Mouse (Mus musculus) cerebellum, adult 2 months (tissue): ENCODE measurements around the gene Acss3. TPM values are rescaled to one million over a fixed set of nuclear protein-coding genes. Genes with fewer than 3 reads are reported as not detected.
A peak's percentile ranks its signal among the peaks of the same experiment; 100 is the strongest.

Experiments used
- DNase-seq, 2 experiments: peaks; one replicate each; pipeline ENCODE4 v3.0.0; 2021
- H3K27ac ChIP-seq: fragments of 200-500 bp; 2 replicates; pipeline ENCODE4 v1.5.1; 2012; ENCODE audit warnings: low read length, control low read depth, inconsistent platforms; ENCODE audit not compliant: insufficient read depth
- H3K27me3 ChIP-seq: fragments of 200-500 bp; 2 replicates; pipeline ENCODE4 v1.6.1; 2012; ENCODE audit warnings: inconsistent platforms, mild to moderate bottlenecking, low read length, moderate library complexity; ENCODE audit not compliant: control insufficient read depth, insufficient read depth
- H3K4me1 ChIP-seq: fragments of 200-500 bp; 2 replicates; pipeline ENCODE4 v1.6.1; 2011; ENCODE audit warnings: low read length; ENCODE audit not compliant: control insufficient read depth, insufficient read depth
- H3K4me3 ChIP-seq: fragments of 200-500 bp; replicated peaks from 2 replicates; pipeline ENCODE3; 2011; ENCODE audit warnings: mild to moderate bottlenecking, low read depth, low read length, control low read depth; ENCODE audit not compliant: insufficient read depth
- CTCF ChIP-seq: fragments of 200-500 bp; IDR thresholded peaks from 2 replicates; pipeline ENCODE4 v1.5.1; 2011; ENCODE audit warnings: low read depth, mild to moderate bottlenecking, control low read depth, low read length, moderate library complexity, borderline replicate concordance; ENCODE audit not compliant: insufficient read depth
- POLR2A ChIP-seq: fragments of 200-500 bp; IDR thresholded peaks from 2 replicates; pipeline ENCODE4 v1.6.1; 2011; ENCODE audit warnings: low read length, control low read depth, borderline replicate concordance; ENCODE audit not compliant: insufficient read depth
- WGBS: fragments of 180-500 bp; shearing (Covaris S2); methylation state at CpG from one replicate; pipeline ENCODE4 v1.1.7; 2018; 5-methylcytosine and 5-hydroxymethylcytosine counted together
- polyA plus RNA-seq: library from polyadenylated mRNA; depleted of rRNA; stranded (reverse); fragments of >200 nt; gene quantifications from 2 replicates; pipeline ENCODE4 v1.2.3, GENCODE M21; 2012

Acss3 gene
- polyA plus RNA-seq, 1 experiment: 1.1 TPM

- Histone ChIP-seq H3K27me3 (no peaks in the 10 kb centered on the region), H3K4me3 (no peak overlapping the region), H3K27ac (no peak overlapping the region), H3K4me1 (no peaks in the 10 kb centered on the region; the same call in 1 of the 2 replicates)
- no peak for DNase-seq
- TF ChIP-seq POLR2A: no peak
- TF ChIP-seq CTCF: no peak
- WGBS: 96% methylated on average over 9 of the region's 9 CpGs
Observed at GRCm38 (mm10) chr10:107121301-107121700, 2.2 kb downstream of the Acss3 start.

- DNase-seq: no peak
- Histone ChIP-seq H3K27me3 (no peaks in the 10 kb centered on the region), H3K4me3 (no peak overlapping the region), H3K27ac (no peak overlapping the region), H3K4me1 (no peaks in the 10 kb centered on the region; the same call in 1 of the 2 replicates)
- WGBS: 96% methylated on average over 2 of the region's 2 CpGs
- no peak for TF ChIP-seq CTCF
- no peak for TF ChIP-seq POLR2A
Observed at GRCm38 (mm10) chr10:107119135-107119534, 4.3 kb downstream of the Acss3 start.

DNA sequence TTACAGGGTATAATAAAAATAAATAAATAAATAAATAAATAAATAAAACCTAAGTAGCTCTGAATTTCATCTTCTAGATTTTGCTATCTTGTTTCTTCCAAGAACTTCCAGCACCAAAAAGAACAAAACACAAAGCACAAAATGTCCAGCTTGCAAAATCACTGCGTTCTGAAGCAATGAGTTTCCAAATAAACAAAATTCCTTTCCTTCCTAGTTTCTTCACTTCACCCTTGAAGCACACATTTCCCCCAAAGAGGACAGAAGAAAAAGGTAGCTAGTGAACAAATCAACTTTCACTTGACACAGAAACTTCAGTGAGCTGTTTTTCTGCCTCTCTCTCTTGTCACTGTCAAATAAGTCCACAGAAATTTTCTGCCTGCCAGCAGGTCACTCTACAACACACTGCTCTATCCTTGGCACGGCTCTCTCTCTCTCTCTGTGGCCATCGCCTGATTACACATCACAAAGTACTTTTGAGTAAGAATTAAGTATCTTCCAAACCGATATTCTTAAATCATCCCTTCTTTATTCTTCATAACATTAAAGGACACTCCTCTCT, 6.7 kb downstream of the Acss3 start:
- Histone ChIP-seq H3K27me3 (no peaks in the 10 kb centered on the region), H3K4me3 (no peak overlapping the region), H3K4me1 (no peaks in the 10 kb centered on the region), H3K27ac (no peak overlapping the region)
- DNase-seq: no peak
- WGBS: 28% methylated on average over 4 of the region's 4 CpGs
- TF ChIP-seq CTCF: no peak
- TF ChIP-seq POLR2A: no peak

DNA sequence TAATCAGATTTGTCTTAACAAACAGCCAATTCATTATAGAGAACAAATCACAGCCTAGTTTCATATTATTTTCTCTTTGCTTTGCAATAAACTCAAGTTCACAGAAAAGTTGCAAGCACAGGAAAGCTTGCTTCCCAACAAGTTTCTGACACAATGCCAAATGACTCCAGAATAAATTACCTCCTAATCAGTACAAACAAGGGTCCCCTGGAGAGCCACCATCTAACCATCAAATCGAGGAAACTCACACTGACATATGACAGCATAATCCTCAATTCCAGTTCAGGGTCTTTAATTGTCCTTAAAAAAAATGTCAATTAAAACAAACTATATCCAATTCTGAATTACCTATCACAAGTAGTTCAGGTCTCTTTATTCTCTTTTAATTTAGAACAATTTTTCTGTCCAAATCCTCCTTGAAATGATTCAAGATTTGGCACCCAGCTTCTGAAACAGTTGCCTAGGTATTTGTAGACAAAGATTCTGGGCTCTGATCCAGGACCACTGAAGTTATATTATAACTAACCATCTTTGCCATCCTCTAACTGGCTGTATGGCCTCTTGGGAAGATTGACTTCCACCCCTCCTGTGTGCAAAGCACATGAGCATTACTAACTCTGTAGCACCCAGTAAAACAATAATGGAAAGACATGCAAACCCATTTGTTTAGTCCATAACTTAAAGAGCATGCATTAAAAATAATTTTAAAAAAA, 7.4 kb downstream of the Acss3 start:
- no peaks in the 10 kb centered on the region for H3K27me3 ChIP-seq
- no peak for DNase-seq
- H3K4me1 ChIP-seq: no peaks in the 10 kb centered on the region
- WGBS: 18% methylated on average over 1 of the region's 1 CpGs
- H3K27ac ChIP-seq: no peak overlapping the region
- TF ChIP-seq POLR2A (no peak), CTCF (no peak)
- no peak overlapping the region for H3K4me3 ChIP-seq

DNA sequence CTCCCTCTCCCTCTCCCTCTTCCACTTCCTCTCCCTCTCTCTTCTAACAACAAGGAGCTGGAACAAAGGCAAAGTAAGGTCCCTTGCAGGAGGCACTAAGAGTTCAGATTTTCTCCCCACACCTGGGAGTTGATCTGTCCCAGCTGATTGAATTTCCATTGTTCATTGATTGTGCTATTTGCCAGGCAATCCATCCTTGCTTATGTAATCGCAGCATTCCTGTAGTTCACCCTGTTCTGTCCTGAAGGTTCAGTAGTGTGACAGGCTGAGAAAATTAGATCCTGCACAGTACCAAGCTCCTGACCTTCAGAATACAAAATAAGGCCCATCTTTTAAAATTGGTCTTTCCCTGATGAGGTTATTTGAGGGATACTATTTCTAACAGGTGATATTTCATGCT, 8.3 kb downstream of the Acss3 start:
- 68% methylated on average over 1 of the region's 1 CpGs for WGBS
- H3K27me3 ChIP-seq: no peaks in the 10 kb centered on the region
- no peaks in the 10 kb centered on the region for H3K4me1 ChIP-seq
- no peak for TF ChIP-seq CTCF
- TF ChIP-seq POLR2A: no peak
- H3K4me3 ChIP-seq: no peak overlapping the region
- DNase-seq: no peak
- H3K27ac ChIP-seq: no peak overlapping the region

- peak in 1 of 2 experiments; percentile 33 for DNase-seq
- no peak for TF ChIP-seq POLR2A
- no peak for TF ChIP-seq CTCF
- Histone ChIP-seq H3K27me3 (no peaks in the 10 kb centered on the region), H3K4me1 (no peaks in the 10 kb centered on the region), H3K4me3 (no peak overlapping the region), H3K27ac (no peak overlapping the region)
- WGBS: 20% methylated on average over 3 of the region's 3 CpGs
Observed at GRCm38 (mm10) chr10:107094452-107094851, 29.0 kb downstream of the Acss3 start.

DNA sequence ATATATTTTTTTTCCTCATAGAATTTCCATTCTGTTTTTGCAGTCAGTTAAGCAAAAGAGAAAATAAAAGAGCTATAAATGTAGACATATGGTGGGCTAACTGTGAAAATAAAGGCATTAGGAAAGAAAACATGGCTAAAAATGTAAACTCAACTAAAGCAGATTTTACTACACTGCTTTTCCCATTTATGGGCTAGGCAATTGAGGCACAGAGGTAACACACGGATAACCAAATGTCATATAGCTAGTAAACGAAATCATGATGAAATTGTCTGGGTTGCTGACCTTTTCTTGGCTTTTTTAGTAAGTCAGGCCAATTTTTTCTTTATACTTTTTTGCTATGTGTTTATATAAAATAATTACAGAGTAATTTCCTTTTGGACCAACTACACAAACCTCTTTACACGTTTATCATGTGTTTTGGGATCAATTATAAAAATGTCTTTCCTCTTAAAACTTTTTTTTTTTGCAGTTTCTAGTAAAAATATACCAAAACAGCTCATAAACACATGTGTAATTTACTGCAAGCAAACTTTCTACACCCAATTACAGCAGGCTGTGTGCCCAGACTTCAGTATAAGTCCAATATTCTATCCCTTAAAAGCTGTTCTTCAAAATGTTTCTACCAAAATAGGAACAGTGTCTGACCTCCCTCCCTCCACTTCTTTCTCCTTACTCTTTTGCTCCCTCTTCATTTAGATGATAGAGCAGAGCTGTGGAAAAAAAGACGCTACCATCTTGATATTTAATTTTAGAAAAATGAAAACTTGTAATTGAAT, 69.4 kb downstream of the Acss3 start:
- no peak for DNase-seq
- no peak overlapping the region for H3K4me3 ChIP-seq
- no peaks in the 10 kb centered on the region for H3K27me3 ChIP-seq
- WGBS: 81% methylated on average over 4 of the region's 4 CpGs
- TF ChIP-seq POLR2A: no peak
- no peak for TF ChIP-seq CTCF
- H3K27ac ChIP-seq: no peak overlapping the region
- no peaks in the 10 kb centered on the region for H3K4me1 ChIP-seq
